Mouse (Mus musculus) bone marrow macrophage, adult 2 months (primary cell): ENCODE data around the gene Tgm3. TPM values are rescaled to one million over a fixed set of nuclear protein-coding genes. Genes with fewer than 3 reads are reported as not detected.

Experiments used
- H3K27ac ChIP-seq: 2 replicates; pipeline ENCODE4 v1.5.1; 2012; ENCODE audit warnings: low read depth, low read length; ENCODE audit not compliant: insufficient read depth
- H3K4me1 ChIP-seq: 2 replicates; pipeline ENCODE4 v1.6.1; 2012; ENCODE audit warnings: low read length; ENCODE audit not compliant: control insufficient read depth, insufficient read depth
- H3K4me3 ChIP-seq: 2 replicates; pipeline ENCODE4 v1.5.1; 2012; ENCODE audit warnings: mild to moderate bottlenecking, low read length, moderate library complexity; ENCODE audit not compliant: insufficient read depth
- CTCF ChIP-seq: IDR thresholded peaks from 2 replicates; pipeline ENCODE4 v1.5.1; 2012; ENCODE audit warnings: low read depth, mild to moderate bottlenecking, low read length, moderate library complexity
- POLR2A ChIP-seq: IDR thresholded peaks from 2 replicates; pipeline ENCODE4 v1.6.1; 2012; ENCODE audit warnings: mild to moderate bottlenecking, low read depth, low read length, borderline replicate concordance
- polyA plus RNA-seq: library from polyadenylated mRNA; stranded (reverse); fragments of >200 nt; gene quantifications from 2 replicates; pipeline ENCODE4 v1.2.4, GENCODE M21; 2012; ENCODE audit not compliant: missing spikeins, insufficient read depth, insufficient read length

Tgm3 gene
- polyA plus RNA-seq, 1 experiment, result not detected

- no peak overlapping the region for H3K27ac ChIP-seq
- H3K4me3 ChIP-seq, result no peak overlapping the region
- TF ChIP-seq POLR2A, result no peak
- TF ChIP-seq CTCF, result no peak
- no peaks in the 10 kb centered on the region for H3K4me1 ChIP-seq
Measured at GRCm38 (mm10) chr2:130013646-130014045, 1.5 kb downstream of the Tgm3 start.

GRCm38 (mm10) chr2:130015196-130015595, 3.0 kb downstream of the Tgm3 start:
- no peak overlapping the region for H3K4me3 ChIP-seq
- H3K27ac ChIP-seq, result no peak overlapping the region
- no peaks in the 10 kb centered on the region for H3K4me1 ChIP-seq
- TF ChIP-seq POLR2A (no peak), CTCF (no peak)

GRCm38 (mm10) chr2:130018084-130018483, 5.9 kb downstream of the Tgm3 start:
- Histone ChIP-seq H3K27ac (no peak overlapping the region), H3K4me1 (no peaks in the 10 kb centered on the region), H3K4me3 (no peak overlapping the region)
- TF ChIP-seq CTCF (no peak), POLR2A (no peak)

- Histone ChIP-seq H3K27ac (no peak overlapping the region), H3K4me1 (peaks cover 13% of the 10 kb centered on the region), H3K4me3 (no peak overlapping the region)
- TF ChIP-seq POLR2A (no peak), CTCF (no peak)
Measured at GRCm38 (mm10) chr2:130027890-130028289, 15.7 kb downstream of the Tgm3 start.

- Histone ChIP-seq H3K4me3 (peak overlapping the region; percentile 24), H3K27ac (no peak overlapping the region), H3K4me1 (peaks cover 21% of the 10 kb centered on the region)
- no peak for TF ChIP-seq POLR2A
- TF ChIP-seq CTCF, result no peak
Measured at GRCm38 (mm10) chr2:130029826-130030225, 17.7 kb downstream of the Tgm3 start.

- Histone ChIP-seq H3K27ac (no peak overlapping the region), H3K4me3 (no peak overlapping the region), H3K4me1 (peaks cover 21% of the 10 kb centered on the region)
- TF ChIP-seq CTCF (no peak), POLR2A (no peak)
Measured at GRCm38 (mm10) chr2:130032661-130033060, 20.5 kb downstream of the Tgm3 start.

GRCm38 (mm10) chr2:130036846-130037245, 24.7 kb downstream of the Tgm3 start:
- TF ChIP-seq CTCF, result no peak
- no peak for TF ChIP-seq POLR2A

GRCm38 (mm10) chr2:130038971-130039370, 26.8 kb downstream of the Tgm3 start:
- no peak overlapping the region for H3K4me3 ChIP-seq
- H3K4me1 ChIP-seq, result peaks cover 4% of the 10 kb centered on the region; the same call in 1 of the 2 replicates
- TF ChIP-seq POLR2A (no peak), CTCF (no peak)
- no peak overlapping the region for H3K27ac ChIP-seq

More at GRCm38 (mm10) chr2:130036846-130037245, 24.7 kb downstream of the Tgm3 start:
- Histone ChIP-seq H3K4me1 (peaks cover 8% of the 10 kb centered on the region), H3K4me3 (no peak overlapping the region), H3K27ac (no peak overlapping the region)

GRCm38 (mm10) chr2:130040190-130040886, 28.2 kb downstream of the Tgm3 start:
- no peaks in the 10 kb centered on the region for H3K4me1 ChIP-seq
- H3K4me3 ChIP-seq, result no peak overlapping the region
- TF ChIP-seq POLR2A (no peak), CTCF (no peak)
- H3K27ac ChIP-seq, result no peak overlapping the region

GRCm38 (mm10) chr2:130043835-130044234, 31.7 kb downstream of the Tgm3 start:
- no peak overlapping the region for H3K4me3 ChIP-seq

GRCm38 (mm10) chr2:130047923-130048440, 35.8 kb downstream of the Tgm3 start:
- H3K27ac ChIP-seq, result no peak overlapping the region
- H3K4me3 ChIP-seq, result no peak overlapping the region
- TF ChIP-seq POLR2A, result no peak
- peak; percentile 38 for TF ChIP-seq CTCF
- peaks cover 24% of the 10 kb centered on the region for H3K4me1 ChIP-seq

More at GRCm38 (mm10) chr2:130043835-130044234, 31.7 kb downstream of the Tgm3 start:
- peaks cover 7% of the 10 kb centered on the region for H3K4me1 ChIP-seq
- TF ChIP-seq CTCF (no peak), POLR2A (no peak)
- no peak overlapping the region for H3K27ac ChIP-seq
